Mouse (Mus musculus) gastrocnemius, postnatal 14 days (tissue): ENCODE data around the gene Myg1. TPM values are rescaled to one million over a fixed set of nuclear protein-coding genes. Genes with fewer than 3 reads are reported as not detected.

ENCODE experiments used
- DNase-seq: peaks from one replicate; pipeline ENCODE4 v3.0.0; 2021; ENCODE audit warnings: mixed read lengths
- intact Hi-C: fragments of 180-260 bp; cut with DNase I; formaldehyde crosslinking; loops from one replicate; pipeline ENCODE4 v1.15.1; 2025; ENCODE audit warnings: low total_unique reads
- total RNA-seq, 2 experiments: library from RNA; stranded (reverse); gene quantifications; 2 replicates each; pipeline ENCODE4 v1.2.3; 2021

Myg1 gene
- total RNA-seq, 2 experiments from 2014 or later: 17.6 to 19.0 TPM

GRCm38 (mm10) chr15:102339612-102340011 lies 8.1 kb downstream of the Myg1 start:
- no peak for DNase-seq

GRCm38 (mm10) chr15:102341580-102341979 lies 10.1 kb downstream of the Myg1 start:
- intact Hi-C loops: loop anchor here (5.0 kb wide), 1 partner anchor 36 kb away; no protein-coding TSS in a partner anchor
- DNase-seq: peak; percentile 33

More at GRCm38 (mm10) chr15:102339612-102340011, 8.1 kb downstream of the Myg1 start:
- intact Hi-C loops: loop anchor here (5.0 kb wide), 1 partner anchor 38 kb away; no protein-coding TSS in a partner anchor

- intact Hi-C loops: loop anchor here (5.0 kb wide), 1 partner anchor 33 kb away; no protein-coding TSS in a partner anchor
- no peak for DNase-seq
Measured at GRCm38 (mm10) chr15:102344490-102344889, 13.0 kb downstream of the Myg1 start.

- DNase-seq: no peak
- intact Hi-C loops: no loop called here
Measured at GRCm38 (mm10) chr15:102346444-102346843, 14.9 kb downstream of the Myg1 start.

DNA sequence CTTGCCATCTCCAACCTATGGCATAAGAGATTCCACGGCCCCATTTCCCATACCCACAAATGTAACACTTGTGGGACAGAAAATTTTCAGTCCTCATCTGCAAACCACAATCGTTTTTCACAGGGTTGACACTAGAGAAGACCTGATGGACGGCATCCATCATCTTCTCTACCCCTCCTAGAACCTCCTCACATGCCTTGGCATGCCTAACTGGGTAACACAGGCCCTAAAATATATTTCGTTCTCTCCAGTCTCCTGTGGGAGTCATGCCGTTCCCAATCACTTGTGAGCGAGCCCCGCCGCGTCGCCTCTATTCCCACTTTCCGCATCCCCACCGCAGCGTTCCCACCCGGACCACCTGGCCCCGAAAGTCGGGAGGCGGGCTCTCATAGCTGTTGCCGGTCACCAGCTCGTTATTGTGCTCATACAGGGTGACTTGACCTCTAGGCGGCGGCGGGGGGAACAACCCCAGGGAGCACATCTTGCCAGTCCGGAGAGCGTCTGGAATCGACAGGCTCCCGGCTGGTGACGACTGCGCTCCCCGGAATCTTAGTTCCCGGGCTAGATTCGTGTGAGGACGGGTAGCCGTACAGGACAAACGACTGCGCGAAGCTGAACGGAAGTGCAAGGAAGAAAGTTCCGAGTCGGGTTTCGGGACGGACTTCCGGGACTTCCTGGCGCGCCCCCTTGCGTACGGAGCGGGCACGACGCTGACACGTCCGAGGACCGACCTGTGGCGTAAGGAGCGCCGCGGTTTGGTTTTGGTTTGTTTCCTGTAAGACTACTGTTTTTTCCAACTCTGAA lies 18.8 kb downstream of the Myg1 start, which contains the start of gene Aaas:
TSS of gene Aaas (minus strand) at position 634 of the 804 bp plus-strand sequence.
- peak; percentile 95 for DNase-seq
- intact Hi-C loops: no loop called here

- DNase-seq: no peak
- intact Hi-C loops: no loop called here
Measured at GRCm38 (mm10) chr15:102350942-102351291, 19.4 kb downstream of the Myg1 start.

- intact Hi-C loops: no loop called here
- no peak for DNase-seq
Measured at GRCm38 (mm10) chr15:102352177-102352576, 20.7 kb downstream of the Myg1 start.

DNA sequence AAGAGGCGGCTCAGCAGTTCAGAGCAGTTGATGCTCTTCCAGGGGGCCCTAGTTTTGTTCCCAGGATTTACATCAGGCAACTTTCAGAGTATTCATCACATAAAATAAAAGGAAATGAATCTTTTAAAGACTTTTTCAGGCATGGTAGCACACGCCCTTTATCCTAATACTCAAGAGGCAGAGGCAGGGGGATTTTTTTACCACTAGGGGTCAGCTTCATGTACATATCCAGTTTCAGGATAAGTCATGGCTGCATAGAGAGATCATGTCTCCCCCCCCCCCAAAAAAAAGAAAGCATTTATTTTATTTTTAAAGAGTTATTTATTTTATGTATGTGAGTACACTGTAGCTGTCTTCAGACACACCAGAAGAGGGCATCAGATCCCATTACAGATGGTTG lies 22.5 kb downstream of the Myg1 start:
- intact Hi-C loops: no loop called here
- no peak for DNase-seq

DNA sequence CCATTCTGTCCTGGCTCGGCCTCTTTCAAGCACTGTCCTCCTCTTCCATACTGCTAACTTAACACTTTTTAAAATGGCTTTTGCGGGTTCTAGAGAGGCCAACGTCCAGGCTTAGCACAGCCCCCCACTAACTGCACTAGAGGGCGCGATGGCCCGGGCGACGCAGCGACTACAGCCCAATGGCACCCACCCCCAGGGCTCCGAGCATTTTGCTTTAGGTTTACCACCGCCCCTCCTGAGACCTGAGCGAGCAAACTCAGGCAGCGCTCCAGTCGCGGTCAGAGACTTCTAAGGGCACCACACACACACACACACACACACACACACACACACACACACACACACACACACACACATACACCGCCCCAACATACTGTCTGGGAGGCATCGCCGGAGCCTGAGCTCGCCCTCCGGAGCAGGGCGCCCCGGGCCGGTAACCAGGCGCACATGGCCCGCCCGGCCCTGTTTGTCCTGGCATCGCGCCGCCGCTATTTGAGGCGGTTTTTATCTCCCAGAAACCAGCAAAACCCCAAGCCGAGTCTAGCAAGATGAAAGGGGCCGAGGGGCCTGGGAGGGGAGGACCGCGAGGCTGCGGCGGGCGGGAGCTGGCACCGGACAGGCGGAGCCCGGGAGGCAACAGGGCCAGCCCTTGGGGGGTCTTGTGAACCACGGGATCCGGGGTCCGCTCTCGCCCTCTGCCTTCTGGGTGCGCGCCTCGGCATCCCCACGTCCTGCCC lies 23.8 kb downstream of the Myg1 start:
- peak; percentile 46 for DNase-seq
- intact Hi-C loops: no loop called here

DNA sequence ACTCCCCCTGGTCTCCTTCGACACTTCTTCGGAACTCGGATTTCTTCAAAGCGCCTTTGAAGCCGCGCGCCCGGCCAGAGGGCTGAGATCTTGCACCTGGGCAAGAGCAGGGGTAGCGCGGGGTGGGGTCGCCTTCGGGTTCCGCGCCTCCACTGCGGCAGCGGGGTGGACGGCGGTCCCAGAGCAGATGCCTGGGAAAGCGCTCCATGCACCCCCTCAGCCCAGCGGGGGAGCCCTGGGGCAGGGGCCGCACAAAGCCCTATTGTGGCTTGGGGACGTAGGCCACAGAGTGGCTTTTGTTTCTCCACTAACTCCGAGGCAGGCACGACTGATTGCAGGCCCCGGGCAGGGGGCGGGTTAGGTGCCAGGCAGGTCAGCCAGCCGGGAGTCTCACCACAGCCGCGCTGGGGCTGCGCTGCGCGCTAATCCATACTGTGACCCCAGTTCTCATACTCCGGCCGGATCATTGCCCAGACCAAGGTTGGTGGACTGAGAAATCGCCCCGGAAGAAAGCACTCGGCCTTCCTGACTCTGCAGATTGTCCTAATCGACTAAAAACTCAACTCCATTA lies 24.4 kb downstream of the Myg1 start:
- intact Hi-C loops: no loop called here
- peak; percentile 35 for DNase-seq

- DNase-seq: no peak
- intact Hi-C loops: no loop called here
Measured at GRCm38 (mm10) chr15:102356501-102357325, 25.2 kb downstream of the Myg1 start.

DNA sequence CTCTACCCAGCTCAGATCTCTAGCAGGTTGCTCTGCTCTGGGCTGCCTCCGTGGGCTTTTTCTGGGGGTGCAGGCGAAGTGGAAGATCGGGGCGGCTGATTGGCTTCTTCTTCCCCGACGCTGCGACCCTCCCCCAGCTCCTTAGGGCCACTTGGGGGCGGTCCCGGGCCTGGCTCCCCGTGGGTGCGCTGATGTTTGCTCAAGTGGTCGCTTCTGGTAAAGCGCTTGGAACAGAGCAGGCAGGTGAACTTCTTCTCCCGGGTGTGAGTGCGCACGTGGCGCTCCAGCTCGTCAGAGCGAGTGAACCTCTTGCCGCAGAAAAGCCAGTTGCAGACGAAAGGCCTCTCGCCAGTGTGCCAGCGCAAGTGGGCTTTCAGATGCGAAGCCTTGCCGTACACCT lies 26.6 kb downstream of the Myg1 start:
- no peak for DNase-seq
- intact Hi-C loops: no loop called here

DNA sequence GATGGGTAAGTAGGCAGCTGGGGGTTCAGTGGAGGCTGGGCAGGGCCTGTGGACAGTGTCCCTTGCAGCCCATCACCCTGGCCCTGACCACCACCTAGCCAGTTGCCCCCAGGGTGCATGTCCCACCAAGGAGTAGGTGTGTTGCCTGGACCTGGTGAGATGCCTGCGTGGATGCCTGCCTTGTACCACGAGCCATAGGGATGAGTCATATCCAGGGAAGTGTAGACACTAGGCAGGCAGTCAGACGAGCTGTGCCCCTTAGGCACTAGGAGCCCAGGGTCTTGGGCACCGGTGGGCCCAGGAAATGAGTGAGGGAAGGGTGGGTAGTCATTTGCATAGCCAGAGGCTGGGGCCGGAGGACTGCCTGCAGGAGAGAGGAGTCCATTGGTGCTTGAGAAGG lies 27.3 kb downstream of the Myg1 start:
- intact Hi-C loops: no loop called here
- no peak for DNase-seq

- intact Hi-C loops: no loop called here
- no peak for DNase-seq
Measured at GRCm38 (mm10) chr15:102362648-102363047, 31.1 kb downstream of the Myg1 start.

DNA sequence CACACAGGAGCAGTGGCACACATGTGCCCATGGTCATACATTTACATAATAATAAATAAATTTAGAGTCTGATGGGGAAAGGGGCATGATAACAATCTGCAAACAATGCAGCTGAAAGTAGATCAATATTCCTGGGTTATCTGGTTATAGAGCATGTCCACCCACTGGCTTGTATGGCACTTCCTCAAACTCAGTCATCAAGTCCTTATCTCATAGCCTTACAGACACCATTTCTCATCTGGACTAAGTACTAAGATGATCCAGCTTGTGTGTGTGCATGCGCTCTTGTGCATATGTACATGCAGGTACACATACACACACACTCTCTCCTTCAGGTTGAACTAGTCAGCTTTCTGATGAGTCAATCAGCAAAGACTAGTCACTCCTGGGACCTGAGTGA lies 33.2 kb downstream of the Myg1 start:
- DNase-seq: no peak
- intact Hi-C loops: no loop called here

GRCm38 (mm10) chr15:102366238-102366637 lies 34.7 kb downstream of the Myg1 start:
- intact Hi-C loops: no loop called here
- no peak for DNase-seq

GRCm38 (mm10) chr15:102366733-102367344 lies 35.3 kb downstream of the Myg1 start, which contains the start of gene Sp7:
Gene Sp7, minus strand, starts transcription at chr15:102367182.
- intact Hi-C loops: no loop called here
- DNase-seq: no peak

GRCm38 (mm10) chr15:102369972-102370371 lies 38.5 kb downstream of the Myg1 start:
- intact Hi-C loops: no loop called here
- DNase-seq: no peak

DNA sequence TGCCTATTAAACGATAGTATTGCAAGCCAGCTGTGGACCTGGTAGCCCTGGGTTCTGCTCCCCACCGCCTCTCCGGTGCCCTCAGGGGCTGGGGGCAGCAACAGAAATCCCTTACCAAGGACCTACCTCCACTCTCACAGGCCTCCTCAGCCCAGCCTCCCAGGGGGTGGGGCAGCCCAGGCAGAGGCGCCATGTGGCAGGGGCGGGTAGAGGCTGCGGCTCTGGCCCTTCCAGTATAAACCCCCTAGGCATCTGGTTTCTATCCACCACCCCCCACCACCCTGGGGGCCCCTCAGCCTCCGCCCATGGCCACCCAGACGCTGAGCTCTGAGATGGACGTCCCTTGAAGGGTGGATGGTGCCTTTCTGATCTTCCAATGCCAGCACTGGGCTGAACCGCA lies 39.2 kb downstream of the Myg1 start:
- intact Hi-C loops: no loop called here

More for the DNA sequence above, 39.2 kb downstream of the Myg1 start:
- DNase-seq: no peak
